Mouse (Mus musculus) liver, adult 2 months (tissue): ENCODE results near the gene Nlrp10. TPM values are rescaled to one million over a fixed set of nuclear protein-coding genes. Genes with fewer than 3 reads are reported as not detected.

Experiments used
- DNase-seq: peaks from one replicate; pipeline ENCODE4 v3.0.0-alpha.2; 2011; ENCODE audit warnings: low read depth, low spot score; ENCODE audit errors: extremely low read depth
- H3K27ac ChIP-seq: fragments of 200-500 bp; replicated peaks from 2 replicates; pipeline ENCODE4 v1.5.1; 2012; ENCODE audit warnings: low read depth, mild to moderate bottlenecking, control low read depth, inconsistent platforms, low read length; ENCODE audit not compliant: insufficient read depth
- H3K27me3 ChIP-seq: fragments of 200-500 bp; 2 replicates; pipeline ENCODE4 v1.6.1; 2012; ENCODE audit warnings: mild to moderate bottlenecking, moderate library complexity, low read length, inconsistent platforms; ENCODE audit not compliant: control insufficient read depth, insufficient read depth
- H3K36me3 ChIP-seq: fragments of 200-500 bp; 2 replicates; pipeline ENCODE4 v1.6.1; 2012; ENCODE audit warnings: low read length, inconsistent platforms; ENCODE audit not compliant: control insufficient read depth, insufficient read depth
- H3K4me1 ChIP-seq: fragments of 200-500 bp; 2 replicates; pipeline ENCODE4 v1.6.1; 2011; ENCODE audit warnings: low read length; ENCODE audit not compliant: control insufficient read depth, insufficient read depth
- H3K4me3 ChIP-seq: fragments of 200-500 bp; 2 replicates; pipeline ENCODE4 v1.5.1; 2011; ENCODE audit warnings: low read depth, mild to moderate bottlenecking, control low read depth, low read length, moderate library complexity; ENCODE audit not compliant: insufficient read depth
- H3K79me2 ChIP-seq: fragments of 200-500 bp; 2 replicates; pipeline ENCODE4 v1.6.1; 2012; ENCODE audit warnings: inconsistent platforms, mild to moderate bottlenecking, low read length, moderate library complexity; ENCODE audit not compliant: control insufficient read depth, insufficient read depth
- H3K9ac ChIP-seq: fragments of 200-500 bp; 2 replicates; pipeline ENCODE4 v1.6.1; 2012; ENCODE audit warnings: low read depth, mild to moderate bottlenecking, control low read depth, inconsistent platforms, low read length
- CTCF ChIP-seq: fragments of 200-500 bp; IDR thresholded peaks from 2 replicates; pipeline ENCODE4 v1.5.1; 2011; ENCODE audit warnings: low read depth, low read length, control low read depth
- POLR2A ChIP-seq: fragments of 200-500 bp; IDR thresholded peaks from 2 replicates; pipeline ENCODE4 v1.6.1; 2011; ENCODE audit warnings: low read length, control low read depth; ENCODE audit not compliant: insufficient read depth; ENCODE audit errors: extremely low read depth
- WGBS: fragments of 180-500 bp; shearing (Covaris S2); methylation state at CpG from one replicate; pipeline ENCODE4 v1.1.7; 2018; 5-methylcytosine and 5-hydroxymethylcytosine counted together
- polyA plus RNA-seq: library from polyadenylated mRNA; depleted of rRNA; stranded (reverse); fragments of >200 nt; gene quantifications from 2 replicates; pipeline ENCODE4 v1.2.3, GENCODE M21; 2012; rRNA removed
- total RNA-seq: library from RNA; depleted of rRNA; stranded (reverse); fragments of >200 nt; gene quantifications from 2 replicates; pipeline ENCODE4 v1.2.3, GENCODE M21; 2014; rRNA removed

The Nlrp10 gene
- total RNA-seq (under 0.01 and 0.09 TPM in 2 replicates), polyA plus RNA-seq (not detected in 2 replicates)

DNA sequence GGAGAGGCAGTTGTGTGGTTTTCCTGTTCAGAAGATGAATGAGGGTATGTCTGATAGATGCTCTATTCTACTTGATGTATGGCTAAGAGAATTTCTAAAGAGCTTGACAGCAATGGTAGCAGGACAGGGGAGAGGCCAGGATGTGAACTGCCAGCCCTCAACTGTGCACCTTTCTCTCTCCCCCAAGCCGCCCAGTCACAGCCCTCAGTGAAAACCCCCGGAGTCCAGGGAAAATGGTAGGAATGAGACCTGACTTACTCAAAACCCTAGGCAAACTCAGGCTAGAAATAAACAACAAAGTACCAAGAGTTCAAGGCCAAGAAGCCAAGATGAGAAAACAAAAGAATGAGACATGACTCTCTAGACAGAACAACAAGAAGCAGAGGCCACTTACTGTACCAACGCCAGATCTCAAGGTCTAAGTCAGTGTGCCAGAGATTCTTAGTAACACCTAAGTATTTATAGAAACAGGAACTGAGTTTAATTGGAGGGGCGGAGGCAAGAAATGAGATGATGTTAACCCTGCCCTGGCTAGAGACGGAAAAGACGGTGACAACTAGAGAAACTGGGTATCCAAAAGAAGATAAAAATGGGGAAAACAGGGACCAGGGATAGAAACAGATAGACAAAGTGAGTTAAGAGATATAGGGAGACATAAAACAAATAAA is at the start of gene Nlrp10:
Gene Nlrp10, minus strand, starts transcription at position 453 of the 668 bp plus-strand sequence.
- no peak for TF ChIP-seq CTCF
- no peak for TF ChIP-seq POLR2A
- Histone ChIP-seq H3K27me3 (no peaks in the 10 kb centered on the region), H3K27ac (no peak within 1 kb of the TSS), H3K4me1 (no peaks in the 10 kb centered on the region), H3K36me3 (no peaks in the 10 kb centered on the region), H3K79me2 (peaks cover 4% of the 10 kb centered on the region; the same call in 1 of the 2 replicates), H3K9ac (no peak within 1 kb of the TSS), H3K4me3 (no peak within 1 kb of the TSS)
- WGBS, result 68% methylated on average over 6 of the region's 6 CpGs
- no peak for DNase-seq

GRCm38 (mm10) chr7:108972273-108972672 is 42.3 kb upstream of the Nlrp10 start:
- no peaks in the 10 kb centered on the region for H3K79me2 ChIP-seq
- WGBS, result 63% methylated on average over 6 of the region's 6 CpGs
- no peak overlapping the region for H3K4me3 ChIP-seq
- H3K36me3 ChIP-seq, result no peaks in the 10 kb centered on the region
- TF ChIP-seq POLR2A, result no peak
- TF ChIP-seq CTCF, result no peak
- H3K9ac ChIP-seq, result no peak overlapping the region
- H3K27me3 ChIP-seq, result no peaks in the 10 kb centered on the region
- no peak overlapping the region for H3K27ac ChIP-seq
- no peaks in the 10 kb centered on the region for H3K4me1 ChIP-seq
- DNase-seq, result no peak

DNA sequence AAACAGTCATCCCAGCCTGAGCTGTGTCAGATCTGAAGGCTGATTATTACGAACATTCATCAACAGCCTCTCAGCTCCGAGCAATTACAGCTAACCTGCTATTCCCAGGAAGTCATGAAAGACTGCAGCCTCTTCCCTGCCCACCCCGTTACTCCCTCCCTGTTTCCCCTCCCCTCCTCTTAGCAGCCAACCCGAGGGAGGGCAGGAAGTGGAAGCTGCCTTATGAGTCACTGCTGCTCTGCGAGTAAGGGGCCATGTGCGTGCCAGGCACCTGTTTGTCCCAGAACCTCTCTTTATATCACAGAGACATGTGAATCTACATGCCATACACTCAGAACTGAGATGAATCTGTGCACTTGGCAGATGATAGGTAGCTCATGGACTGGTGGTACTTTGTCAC is 38.2 kb upstream of the Nlrp10 start:
- no peak for DNase-seq
- TF ChIP-seq CTCF (no peak), POLR2A (no peak)
- no peak overlapping the region for H3K9ac ChIP-seq
- WGBS, result 51% methylated on average over 6 of the region's 6 CpGs
- no peaks in the 10 kb centered on the region for H3K79me2 ChIP-seq
- no peaks in the 10 kb centered on the region for H3K4me1 ChIP-seq
- H3K36me3 ChIP-seq, result no peaks in the 10 kb centered on the region
- no peak overlapping the region for H3K4me3 ChIP-seq
- H3K27ac ChIP-seq, result no peak overlapping the region
- H3K27me3 ChIP-seq, result no peaks in the 10 kb centered on the region

- DNase-seq, result peak; percentile 21
- no peaks in the 10 kb centered on the region for H3K4me1 ChIP-seq
- no peak overlapping the region for H3K4me3 ChIP-seq
- no peak overlapping the region for H3K27ac ChIP-seq
- no peaks in the 10 kb centered on the region for H3K79me2 ChIP-seq
- no peaks in the 10 kb centered on the region for H3K36me3 ChIP-seq
- no peak for TF ChIP-seq POLR2A
- TF ChIP-seq CTCF, result peak; percentile 82
- H3K9ac ChIP-seq, result no peak overlapping the region
- H3K27me3 ChIP-seq, result no peaks in the 10 kb centered on the region
- WGBS, result 29% methylated on average over 7 of the region's 7 CpGs
Measured at GRCm38 (mm10) chr7:108966742-108967362, 36.9 kb upstream of the Nlrp10 start.

DNA sequence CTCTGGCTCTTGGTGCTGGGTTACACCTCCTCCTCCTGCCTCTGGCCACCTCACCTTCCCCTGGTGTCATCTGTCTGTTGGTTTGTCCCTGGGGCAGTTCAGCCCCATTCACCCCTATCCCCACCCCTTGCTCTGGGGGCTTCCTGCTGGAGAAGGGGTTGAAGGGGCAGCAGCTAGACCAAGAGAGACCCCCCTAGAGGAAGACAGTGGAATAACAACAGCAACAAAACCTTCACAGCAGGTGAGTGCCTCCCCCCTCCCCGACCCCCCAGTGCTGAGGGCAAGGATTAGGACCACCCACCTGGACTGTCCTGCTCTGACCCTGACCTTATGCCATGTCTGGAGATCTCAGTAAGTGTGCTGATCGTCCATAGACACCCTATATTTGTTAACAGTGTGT is 36.0 kb upstream of the Nlrp10 start:
- no peak for DNase-seq
- H3K36me3 ChIP-seq, result no peaks in the 10 kb centered on the region
- 18% methylated on average over 2 of the region's 2 CpGs for WGBS
- no peak overlapping the region for H3K4me3 ChIP-seq
- no peak for TF ChIP-seq CTCF
- TF ChIP-seq POLR2A, result no peak
- no peak overlapping the region for H3K9ac ChIP-seq
- H3K27me3 ChIP-seq, result no peaks in the 10 kb centered on the region
- no peak overlapping the region for H3K27ac ChIP-seq
- H3K4me1 ChIP-seq, result no peaks in the 10 kb centered on the region
- no peaks in the 10 kb centered on the region for H3K79me2 ChIP-seq

DNA sequence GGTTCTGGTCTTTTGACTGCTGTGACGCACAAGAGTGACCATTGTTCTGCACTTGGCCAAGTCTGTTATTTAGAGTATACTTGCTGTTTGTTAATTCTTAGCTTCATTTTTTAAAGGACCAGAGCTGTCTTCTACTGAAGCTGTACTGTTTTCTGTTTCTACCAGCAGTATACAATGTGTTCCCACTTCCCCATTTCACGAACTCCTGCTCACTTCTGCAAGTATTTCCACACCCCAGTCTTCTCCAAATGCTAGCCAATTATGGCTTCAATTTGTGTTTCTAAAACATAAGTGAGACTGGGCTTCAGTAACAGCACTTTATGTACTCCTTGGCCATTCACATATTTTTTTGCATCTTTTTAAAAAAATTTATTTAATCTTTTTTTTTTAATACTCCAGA is 27.8 kb upstream of the Nlrp10 start:
- Histone ChIP-seq H3K27me3 (no peaks in the 10 kb centered on the region), H3K9ac (no peak overlapping the region), H3K4me3 (no peak overlapping the region), H3K79me2 (no peaks in the 10 kb centered on the region), H3K36me3 (no peaks in the 10 kb centered on the region), H3K4me1 (no peaks in the 10 kb centered on the region), H3K27ac (no peak overlapping the region)
- no peak for DNase-seq
- WGBS, result 74% methylated on average over 2 of the region's 2 CpGs
- no peak for TF ChIP-seq POLR2A
- TF ChIP-seq CTCF, result no peak
